Mouse (Mus musculus): ENCODE data around the gene Hoxa6. TPM values are rescaled to one million over a fixed set of nuclear protein-coding genes. Genes with fewer than 3 reads are reported as not detected.

Hoxa6 gene
- polyA plus RNA-seq, 1 experiment: not detected

GRCm38 (mm10) chr6:52212556-52213118, 4.1 kb upstream of the Hoxa6 start:
- peaks cover 100% of the 10 kb centered on the region for H3K27me3 ChIP-seq (ENCODE audit: control insufficient read depth)
- no peaks in the 10 kb centered on the region for H3K4me1 ChIP-seq (ENCODE audit: control insufficient read depth)
- H3K36me3 ChIP-seq (ENCODE audit: control insufficient read depth): no peaks in the 10 kb centered on the region
- H3K9me3 ChIP-seq (ENCODE audit: control insufficient read depth, low read length): no peaks in the 10 kb centered on the region; the same call in 1 of the 2 replicates
- TF ChIP-seq TAL1 (IDR thresholded peaks at IDR 0.05; ENCODE audit: low read length) (no peak), GATA1 (IDR thresholded peaks at IDR 0.05; ENCODE audit: low read length) (no peak)
- no peak overlapping the region for H3K4me3 ChIP-seq (replicated peaks)

GRCm38 (mm10) chr6:52211961-52212360, 3.4 kb upstream of the Hoxa6 start:
- H3K27me3 ChIP-seq (ENCODE audit: control insufficient read depth): peaks cover 100% of the 10 kb centered on the region
- no peaks in the 10 kb centered on the region for H3K4me1 ChIP-seq (ENCODE audit: control insufficient read depth)
- TF ChIP-seq TAL1 (IDR thresholded peaks at IDR 0.05; ENCODE audit: low read length) (no peak), GATA1 (IDR thresholded peaks at IDR 0.05; ENCODE audit: low read length) (no peak)
- no peaks in the 10 kb centered on the region; the same call in 1 of the 2 replicates for H3K9me3 ChIP-seq (ENCODE audit: control insufficient read depth, low read length)
- H3K36me3 ChIP-seq (ENCODE audit: control insufficient read depth): no peaks in the 10 kb centered on the region
- H3K4me3 ChIP-seq (replicated peaks): no peak overlapping the region

- H3K4me1 ChIP-seq (ENCODE audit: control insufficient read depth): no peaks in the 10 kb centered on the region
- no peaks in the 10 kb centered on the region for H3K36me3 ChIP-seq (ENCODE audit: control insufficient read depth)
- H3K9me3 ChIP-seq (ENCODE audit: control insufficient read depth, low read length): no peaks in the 10 kb centered on the region; the same call in 1 of the 2 replicates
- peaks cover 100% of the 10 kb centered on the region for H3K27me3 ChIP-seq (ENCODE audit: control insufficient read depth)
- no peak overlapping the region for H3K4me3 ChIP-seq (replicated peaks)
- TF ChIP-seq GATA1 (IDR thresholded peaks at IDR 0.05; ENCODE audit: low read length) (no peak), TAL1 (IDR thresholded peaks at IDR 0.05; ENCODE audit: low read length) (no peak)
Measured at GRCm38 (mm10) chr6:52211170-52211935, 2.8 kb upstream of the Hoxa6 start.

GRCm38 (mm10) chr6:52209685-52210046, 1.1 kb upstream of the Hoxa6 start:
- H3K4me3 ChIP-seq (replicated peaks): no peak overlapping the region
- H3K27me3 ChIP-seq (ENCODE audit: control insufficient read depth): peaks cover 100% of the 10 kb centered on the region

GRCm38 (mm10) chr6:52208868-52209684, 554 bp upstream of the Hoxa6 start:
- Histone ChIP-seq H3K9me3 (ENCODE audit: control insufficient read depth, low read length) (no peaks in the 10 kb centered on the region; the same call in 1 of the 2 replicates), H3K36me3 (ENCODE audit: control insufficient read depth) (no peaks in the 10 kb centered on the region), H3K4me3 (replicated peaks) (no peak overlapping the region), H3K27me3 (ENCODE audit: control insufficient read depth) (peaks cover 100% of the 10 kb centered on the region), H3K4me1 (ENCODE audit: control insufficient read depth) (no peaks in the 10 kb centered on the region)
- TF ChIP-seq GATA1 (IDR thresholded peaks at IDR 0.05; ENCODE audit: low read length) (no peak), TAL1 (IDR thresholded peaks at IDR 0.05; ENCODE audit: low read length) (no peak)

More at GRCm38 (mm10) chr6:52209685-52210046, 1.1 kb upstream of the Hoxa6 start:
- H3K36me3 ChIP-seq (ENCODE audit: control insufficient read depth): no peaks in the 10 kb centered on the region
- H3K9me3 ChIP-seq (ENCODE audit: control insufficient read depth, low read length): no peaks in the 10 kb centered on the region; the same call in 1 of the 2 replicates
- no peaks in the 10 kb centered on the region for H3K4me1 ChIP-seq (ENCODE audit: control insufficient read depth)
- no peak for TF ChIP-seq TAL1 (IDR thresholded peaks at IDR 0.05; ENCODE audit: low read length)
- no peak for TF ChIP-seq GATA1 (IDR thresholded peaks at IDR 0.05; ENCODE audit: low read length)

- Histone ChIP-seq H3K27me3 (ENCODE audit: control insufficient read depth) (peaks cover 100% of the 10 kb centered on the region), H3K9me3 (ENCODE audit: control insufficient read depth, low read length) (no peaks in the 10 kb centered on the region; the same call in 1 of the 2 replicates), H3K4me1 (ENCODE audit: control insufficient read depth) (no peaks in the 10 kb centered on the region), H3K4me3 (replicated peaks) (no peak overlapping the region), H3K36me3 (ENCODE audit: control insufficient read depth) (no peaks in the 10 kb centered on the region)
- TF ChIP-seq GATA1 (IDR thresholded peaks at IDR 0.05; ENCODE audit: low read length): no peak
- TF ChIP-seq TAL1 (IDR thresholded peaks at IDR 0.05; ENCODE audit: low read length): no peak
Measured at GRCm38 (mm10) chr6:52207684-52207976, 892 bp downstream of the Hoxa6 start.

- no peaks in the 10 kb centered on the region; the same call in 1 of the 2 replicates for H3K9me3 ChIP-seq (ENCODE audit: control insufficient read depth, low read length)
- H3K36me3 ChIP-seq (ENCODE audit: control insufficient read depth): no peaks in the 10 kb centered on the region
- H3K4me1 ChIP-seq (ENCODE audit: control insufficient read depth): no peaks in the 10 kb centered on the region
- TF ChIP-seq TAL1 (IDR thresholded peaks at IDR 0.05; ENCODE audit: low read length) (no peak), GATA1 (IDR thresholded peaks at IDR 0.05; ENCODE audit: low read length) (no peak)
- H3K27me3 ChIP-seq (ENCODE audit: control insufficient read depth): peaks cover 100% of the 10 kb centered on the region
- no peak overlapping the region for H3K4me3 ChIP-seq (replicated peaks)
Measured at GRCm38 (mm10) chr6:52206882-52207683, 1.4 kb downstream of the Hoxa6 start.
